Mouse (Mus musculus) E14TG2a.4 (cell line): Measurements from ENCODE around the gene Klf7.

ENCODE experiments used
- H3K27me3 ChIP-seq: 2 replicates; pipeline ENCODE4 v1.6.1; 2014; ENCODE audit warnings: low read length, control low read depth; ENCODE audit not compliant: insufficient read depth
- H3K36me3 ChIP-seq: 2 replicates; pipeline ENCODE4 v1.6.1; 2014; ENCODE audit warnings: low read length, control low read depth; ENCODE audit not compliant: insufficient read depth
- H3K4me1 ChIP-seq: replicated peaks from 2 replicates; pipeline ENCODE4 v1.6.1; 2014; ENCODE audit warnings: low read depth, low read length, control low read depth
- H3K4me3 ChIP-seq: replicated peaks from 2 replicates; pipeline ENCODE4 v1.5.1; 2014; ENCODE audit warnings: mild to moderate bottlenecking, low read length
- H3K9me3 ChIP-seq: 2 replicates; pipeline ENCODE4 v1.6.1; 2014; ENCODE audit warnings: low read length, control low read depth
- CTCF ChIP-seq: conservative IDR thresholded peaks from 2 replicates; pipeline ENCODE4 v1.5.1; 2014; ENCODE audit warnings: low read length
- NANOG ChIP-seq: IDR thresholded peaks from 2 replicates; pipeline ENCODE4 v1.6.1; 2014; ENCODE audit warnings: borderline replicate concordance, low read length, mixed read lengths
- POU5F1 ChIP-seq: IDR thresholded peaks from 2 replicates; pipeline ENCODE4 v1.6.1; 2014; ENCODE audit warnings: low read length, borderline replicate concordance

Klf7 gene

GRCm38 (mm10) chr1:64021986-64022385, 100.1 kb downstream of the Klf7 start:
- Histone ChIP-seq H3K27me3 (peaks cover 4% of the 10 kb centered on the region; the same call in 1 of the 2 replicates), H3K4me3 (no peak overlapping the region), H3K4me1 (peaks cover 9% of the 10 kb centered on the region; the same call in 1 of the 2 replicates), H3K9me3 (no peaks in the 10 kb centered on the region), H3K36me3 (no peaks in the 10 kb centered on the region)
- TF ChIP-seq POU5F1 = no peak
- TF ChIP-seq CTCF = no peak
- TF ChIP-seq NANOG = no peak

GRCm38 (mm10) chr1:64020672-64021635, 101.1 kb downstream of the Klf7 start:
- Histone ChIP-seq H3K4me3 (no peak overlapping the region), H3K27me3 (peaks cover 4% of the 10 kb centered on the region; the same call in 1 of the 2 replicates), H3K36me3 (no peaks in the 10 kb centered on the region), H3K4me1 (peaks cover 9% of the 10 kb centered on the region; the same call in 1 of the 2 replicates), H3K9me3 (no peaks in the 10 kb centered on the region)
- no peak for TF ChIP-seq CTCF
- no peak for TF ChIP-seq POU5F1
- no peak for TF ChIP-seq NANOG

GRCm38 (mm10) chr1:64019127-64019635, 102.9 kb downstream of the Klf7 start:
- H3K9me3 ChIP-seq = no peaks in the 10 kb centered on the region
- H3K27me3 ChIP-seq = peaks cover 4% of the 10 kb centered on the region; the same call in 1 of the 2 replicates
- H3K4me1 ChIP-seq = peaks cover 9% of the 10 kb centered on the region; the same call in 1 of the 2 replicates
- no peak overlapping the region for H3K4me3 ChIP-seq
- TF ChIP-seq NANOG = no peak
- no peak for TF ChIP-seq POU5F1
- TF ChIP-seq CTCF = no peak
- no peaks in the 10 kb centered on the region for H3K36me3 ChIP-seq

GRCm38 (mm10) chr1:64018466-64019077, 103.5 kb downstream of the Klf7 start:
- TF ChIP-seq CTCF (no peak), POU5F1 (no peak), NANOG (no peak)
- peaks cover 4% of the 10 kb centered on the region; the same call in 1 of the 2 replicates for H3K27me3 ChIP-seq
- H3K36me3 ChIP-seq = no peaks in the 10 kb centered on the region
- peaks cover 9% of the 10 kb centered on the region; the same call in 1 of the 2 replicates for H3K4me1 ChIP-seq
- no peaks in the 10 kb centered on the region for H3K9me3 ChIP-seq
- H3K4me3 ChIP-seq = no peak overlapping the region

GRCm38 (mm10) chr1:64014091-64014490, 108.0 kb downstream of the Klf7 start:
- peaks cover 7% of the 10 kb centered on the region for H3K27me3 ChIP-seq
- no peak for TF ChIP-seq NANOG
- TF ChIP-seq POU5F1 = no peak
- peaks cover 16% of the 10 kb centered on the region for H3K4me1 ChIP-seq
- H3K36me3 ChIP-seq = no peaks in the 10 kb centered on the region
- no peak overlapping the region for H3K4me3 ChIP-seq
- H3K9me3 ChIP-seq = no peaks in the 10 kb centered on the region

GRCm38 (mm10) chr1:64008994-64009393, 113.1 kb downstream of the Klf7 start:
- no peaks in the 10 kb centered on the region for H3K36me3 ChIP-seq
- H3K9me3 ChIP-seq = no peaks in the 10 kb centered on the region
- no peak overlapping the region for H3K4me3 ChIP-seq
- H3K27me3 ChIP-seq = peaks cover 2% of the 10 kb centered on the region; the same call in 1 of the 2 replicates
- H3K4me1 ChIP-seq = peaks cover 33% of the 10 kb centered on the region
- TF ChIP-seq POU5F1 (no peak), NANOG (peak; percentile 72; the same call in 1 of the 2 replicates), CTCF (no peak)

- no peak overlapping the region for H3K4me3 ChIP-seq
- peaks cover 2% of the 10 kb centered on the region; the same call in 1 of the 2 replicates for H3K27me3 ChIP-seq
- TF ChIP-seq POU5F1 (no peak), CTCF (no peak)
- H3K4me1 ChIP-seq = peaks cover 33% of the 10 kb centered on the region
- H3K36me3 ChIP-seq = no peaks in the 10 kb centered on the region
- no peaks in the 10 kb centered on the region for H3K9me3 ChIP-seq
Measured at GRCm38 (mm10) chr1:64008031-64008430, 114.1 kb downstream of the Klf7 start.

GRCm38 (mm10) chr1:64005194-64005593, 116.9 kb downstream of the Klf7 start:
- Histone ChIP-seq H3K9me3 (no peaks in the 10 kb centered on the region), H3K36me3 (no peaks in the 10 kb centered on the region), H3K4me1 (peaks cover 30% of the 10 kb centered on the region), H3K27me3 (no peaks in the 10 kb centered on the region), H3K4me3 (no peak overlapping the region)
- TF ChIP-seq POU5F1 = no peak
- TF ChIP-seq NANOG = no peak
- TF ChIP-seq CTCF = no peak
